Mouse (Mus musculus) liver, postnatal 0 days (tissue): ENCODE data around the gene Foxc2.

Source experiments
- CTCF ChIP-seq: sonication (generic); IDR thresholded peaks from 2 replicates; pipeline ENCODE4 v1.5.1; 2016; ENCODE audit warnings: antibody characterized with exemption, low read depth
- EP300 ChIP-seq: IDR thresholded peaks from 2 replicates; pipeline ENCODE4 v1.6.1; 2016; ENCODE audit warnings: antibody characterized with exemption, low read depth, mild to moderate bottlenecking

DNA sequence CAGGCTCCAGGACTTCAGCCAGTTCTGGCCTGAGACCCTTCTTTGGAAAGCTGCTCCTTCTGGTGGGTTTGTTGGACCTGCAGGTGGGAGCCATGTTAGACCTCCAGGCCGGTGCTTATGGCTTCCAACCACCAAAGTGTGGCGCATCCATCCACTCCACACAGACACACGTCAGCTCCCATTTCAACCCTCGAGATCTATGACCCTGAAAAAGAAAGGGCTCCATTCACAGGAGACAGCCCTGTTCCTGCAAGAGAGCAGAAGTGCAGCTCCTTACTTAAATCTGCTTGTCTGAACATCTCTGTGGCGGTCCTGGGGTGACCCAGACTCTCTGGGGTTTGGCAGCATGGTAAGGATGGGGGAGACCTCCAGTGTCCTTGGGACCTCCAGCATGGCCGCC is 22.5 kb upstream of the Foxc2 start:
- TF ChIP-seq CTCF (no peak), EP300 (no peak)
